Mouse (Mus musculus) gastrocnemius, postnatal 25 days (tissue): ENCODE measurements around the gene Mgst3. TPM values are rescaled to one million over a fixed set of nuclear protein-coding genes. Genes with fewer than 3 reads are reported as not detected.

ENCODE experiments used
- DNase-seq: peaks from one replicate; pipeline ENCODE4 v3.0.0; 2022
- long read RNA-seq, 2 experiments: library from polyadenylated mRNA; stranded (forward); transcript quantifications; one replicate each; pipeline ENCODE4 v2.0.0; 2021
- total RNA-seq, 2 experiments: library from RNA; stranded (reverse); gene quantifications; 1 replicate in 1 of 2; 2 replicates in 1 of 2; pipeline ENCODE4 v1.2.3; 2021

The Mgst3 gene
- 10 to 100 TPM; 84.7 to 94.2 TPM for total RNA-seq
- long read RNA-seq, experiment 1, transcript Mgst3-201 (6 exons, 1,097 nt): major isoform, 514 of 580 reads
- long read RNA-seq, experiment 1, partial matches to known transcripts: 44 of 580 reads
- long read RNA-seq, experiment 1, other reads (novel, unspliced or antisense): 22 of 580 reads
- long read RNA-seq, experiment 2, transcript Mgst3-201 (6 exons, 1,097 nt): major isoform, 339 of 370 reads
- long read RNA-seq, experiment 2, partial matches to known transcripts: 20 of 370 reads
- long read RNA-seq, experiment 2, other reads (novel, unspliced or antisense): 11 of 370 reads

GRCm38 (mm10) chr1:167393683-167394492 lies at the start of gene Mgst3:
Gene Mgst3 (minus strand): TSS chr1:167393841.
- DNase-seq: peak; percentile 92

GRCm38 (mm10) chr1:167438231-167438885 lies 44.7 kb upstream of the Mgst3 start:
- no peak for DNase-seq

- no peak for DNase-seq
These were observed 43.5 kb upstream of the Mgst3 start for GRCm38 (mm10) chr1:167437091-167437490.

GRCm38 (mm10) chr1:167436186-167436975 lies 42.7 kb upstream of the Mgst3 start:
- no peak for DNase-seq

GRCm38 (mm10) chr1:167434931-167435330 lies 41.3 kb upstream of the Mgst3 start:
- no peak for DNase-seq

- DNase-seq: no peak
These were observed 37.5 kb upstream of the Mgst3 start for GRCm38 (mm10) chr1:167430976-167431676.

- DNase-seq: no peak
These were observed 33.0 kb upstream of the Mgst3 start for GRCm38 (mm10) chr1:167426681-167427080.

GRCm38 (mm10) chr1:167425572-167425971 lies 31.9 kb upstream of the Mgst3 start:
- DNase-seq: no peak

- peak; percentile 54 for DNase-seq
These were observed 29.0 kb upstream of the Mgst3 start for GRCm38 (mm10) chr1:167422501-167423240.

- DNase-seq: peak; percentile 41
These were observed 21.2 kb upstream of the Mgst3 start for GRCm38 (mm10) chr1:167414846-167415245.

- DNase-seq: no peak
These were observed 18.5 kb upstream of the Mgst3 start for GRCm38 (mm10) chr1:167411991-167412715.

- DNase-seq: no peak
These were observed 16.0 kb upstream of the Mgst3 start for GRCm38 (mm10) chr1:167409601-167410000.

GRCm38 (mm10) chr1:167405237-167405636 lies 11.6 kb upstream of the Mgst3 start:
- no peak for DNase-seq

- DNase-seq: no peak
These were observed 360 bp downstream of the Mgst3 start for GRCm38 (mm10) chr1:167393281-167393680.

GRCm38 (mm10) chr1:167392687-167393086 lies 954 bp downstream of the Mgst3 start:
- no peak for DNase-seq

GRCm38 (mm10) chr1:167392031-167392640 lies 1.5 kb downstream of the Mgst3 start:
- no peak for DNase-seq

GRCm38 (mm10) chr1:167391241-167391640 lies 2.4 kb downstream of the Mgst3 start:
- no peak for DNase-seq

- no peak for DNase-seq
These were observed 3.3 kb downstream of the Mgst3 start for GRCm38 (mm10) chr1:167390381-167390780.

GRCm38 (mm10) chr1:167389584-167389983 lies 4.1 kb downstream of the Mgst3 start:
- no peak for DNase-seq

GRCm38 (mm10) chr1:167388571-167388970 lies 5.1 kb downstream of the Mgst3 start:
- DNase-seq: no peak
